Mouse (Mus musculus) bone marrow, adult 2 months (tissue): ENCODE results near the gene Nelfa. TPM values are rescaled to one million over a fixed set of nuclear protein-coding genes. Genes with fewer than 3 reads are reported as not detected.

Experiments
- H3K27ac ChIP-seq: fragments of 200-500 bp; 2 replicates; pipeline ENCODE4 v1.5.1; 2012; ENCODE audit warnings: low read depth, mild to moderate bottlenecking, control low read depth, inconsistent platforms, low read length; ENCODE audit not compliant: control insufficient read depth, poor library complexity, insufficient read depth
- H3K4me1 ChIP-seq: fragments of 200-500 bp; 2 replicates; pipeline ENCODE4 v1.6.1; 2011; ENCODE audit warnings: low read length; ENCODE audit not compliant: control insufficient read depth, insufficient read depth
- H3K4me3 ChIP-seq: fragments of 200-500 bp; replicated peaks from 2 replicates; pipeline ENCODE3; 2011; ENCODE audit warnings: mild to moderate bottlenecking, low read depth, low read length, control low read depth; ENCODE audit not compliant: control insufficient read depth
- CTCF ChIP-seq: fragments of 200-500 bp; IDR thresholded peaks from 2 replicates; pipeline ENCODE4 v1.5.1; 2011; ENCODE audit warnings: low read length, control low read depth; ENCODE audit not compliant: control insufficient read depth, insufficient read depth
- POLR2A ChIP-seq: fragments of 200-500 bp; IDR thresholded peaks from 2 replicates; pipeline ENCODE4 v1.6.1; 2011; ENCODE audit warnings: low read depth, mild to moderate bottlenecking, control low read depth, low read length, borderline replicate concordance; ENCODE audit not compliant: control insufficient read depth
- WGBS: fragments of 180-500 bp; shearing (Covaris S2); methylation state at CpG from one replicate; pipeline ENCODE4 v1.1.7; 2018; 5-methylcytosine and 5-hydroxymethylcytosine counted together
- polyA plus RNA-seq: library from polyadenylated mRNA; stranded (reverse); fragments of >200 nt; gene quantifications from 2 replicates; pipeline ENCODE4 v1.2.4, GENCODE M21; 2011; ENCODE audit warnings: low replicate concordance; ENCODE audit not compliant: missing spikeins, insufficient read depth, insufficient read length

Gene Nelfa
- polyA plus RNA-seq, 1 experiment: 14.6 TPM

DNA sequence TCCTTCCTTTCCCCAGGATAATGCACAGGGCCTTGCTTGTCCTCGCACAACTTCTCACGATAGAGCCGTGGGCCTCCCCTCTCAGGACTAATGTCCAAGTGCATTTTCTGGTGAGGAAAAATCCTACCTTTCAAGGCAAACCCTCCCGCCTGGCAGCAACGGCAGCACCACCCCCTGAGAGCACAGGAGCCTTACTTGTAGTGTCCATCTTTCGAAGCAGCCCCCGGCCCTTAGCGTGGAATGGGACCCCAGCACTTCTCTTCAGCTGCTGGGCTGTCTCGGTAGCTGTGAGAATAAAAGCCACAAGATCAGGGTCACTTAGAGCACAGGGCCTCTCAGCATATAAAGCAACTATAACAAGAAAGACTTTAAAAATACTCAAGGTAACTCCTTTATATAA, 33.0 kb downstream of the Nelfa start:
- TF ChIP-seq CTCF (no peak), POLR2A (no peak)
- WGBS: 95% methylated on average over 9 of the region's 9 CpGs
- H3K27ac ChIP-seq: no peak overlapping the region
- no peak overlapping the region for H3K4me3 ChIP-seq
- H3K4me1 ChIP-seq: no peaks in the 10 kb centered on the region

DNA sequence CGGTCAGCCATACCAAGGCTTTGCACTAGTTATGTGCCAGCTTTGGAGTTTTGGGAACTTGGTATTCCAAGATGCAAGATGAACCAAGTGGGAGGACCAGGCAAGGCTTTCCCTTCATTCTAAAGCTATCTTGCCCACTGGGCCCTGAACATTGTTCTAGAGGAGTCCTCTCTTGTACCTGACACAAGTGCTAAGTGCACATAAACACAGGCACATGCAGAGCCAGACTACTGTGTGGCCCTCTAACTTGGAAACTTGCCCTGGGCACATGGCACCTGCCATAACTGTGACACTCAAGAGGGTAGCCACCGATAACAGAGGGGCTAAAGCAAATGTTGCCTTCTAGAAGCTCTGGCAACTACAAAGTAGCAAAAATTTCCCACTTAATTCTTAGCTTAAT, 33.5 kb downstream of the Nelfa start:
- H3K4me1 ChIP-seq: no peaks in the 10 kb centered on the region
- TF ChIP-seq CTCF: no peak
- TF ChIP-seq POLR2A: no peak
- 88% methylated on average over 2 of the region's 2 CpGs for WGBS

DNA sequence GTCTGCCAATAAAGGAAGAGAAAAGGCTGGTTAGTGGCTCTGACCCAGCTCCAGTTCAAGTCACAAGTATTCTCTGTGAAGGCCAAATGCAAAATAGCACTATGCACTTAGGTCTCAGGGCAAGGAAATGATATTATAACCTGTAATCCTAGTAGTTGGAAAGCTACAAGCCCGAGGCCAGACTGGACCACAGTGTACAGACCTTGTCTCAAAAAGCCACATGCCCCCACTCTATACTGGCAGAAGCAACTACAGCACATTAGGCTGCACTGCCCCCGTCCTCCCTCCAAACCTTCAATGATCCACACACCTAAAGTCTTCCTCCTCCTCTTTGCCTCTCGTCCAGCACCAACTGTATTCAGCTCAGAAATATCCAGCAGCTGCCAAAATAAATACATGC, 34.9 kb downstream of the Nelfa start:
- H3K4me3 ChIP-seq: no peak overlapping the region
- no peak overlapping the region for H3K27ac ChIP-seq
- WGBS: 80% methylated on average over 3 of the region's 3 CpGs
- H3K4me1 ChIP-seq: no peaks in the 10 kb centered on the region
- TF ChIP-seq CTCF: no peak
- TF ChIP-seq POLR2A: no peak

More for the DNA sequence above, 33.5 kb downstream of the Nelfa start:
- Histone ChIP-seq H3K4me3 (no peak overlapping the region), H3K27ac (no peak overlapping the region)

DNA sequence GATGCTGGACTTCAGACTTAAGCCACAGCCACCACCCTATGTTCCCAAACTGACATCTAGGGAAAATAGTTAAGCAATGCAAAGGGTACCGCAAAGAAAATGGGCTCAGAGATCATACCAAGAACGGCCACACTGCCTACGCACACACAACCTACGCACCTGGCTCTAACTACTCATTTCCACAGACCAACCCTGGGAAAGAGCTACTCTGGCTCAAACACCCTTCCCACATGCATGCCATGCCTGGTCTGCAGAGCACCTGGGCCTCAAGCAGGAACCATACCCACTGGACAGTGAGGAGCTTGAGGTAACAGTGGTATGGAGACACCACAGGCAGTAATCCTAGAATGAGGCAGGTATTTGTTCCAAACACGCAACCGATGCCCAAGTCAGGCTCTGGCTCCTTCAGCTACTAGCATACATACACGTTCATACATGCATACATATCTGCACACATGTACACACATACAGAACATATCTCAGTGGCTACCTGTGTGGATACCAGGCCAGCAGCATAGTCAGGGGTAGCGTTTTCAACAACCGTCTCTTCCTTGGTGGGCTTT, 35.4 kb downstream of the Nelfa start:
- Histone ChIP-seq H3K4me3 (no peak overlapping the region), H3K4me1 (no peaks in the 10 kb centered on the region), H3K27ac (no peak overlapping the region)
- no peak for TF ChIP-seq CTCF
- TF ChIP-seq POLR2A: no peak
- WGBS: 98% methylated on average over 9 of the region's 9 CpGs

DNA sequence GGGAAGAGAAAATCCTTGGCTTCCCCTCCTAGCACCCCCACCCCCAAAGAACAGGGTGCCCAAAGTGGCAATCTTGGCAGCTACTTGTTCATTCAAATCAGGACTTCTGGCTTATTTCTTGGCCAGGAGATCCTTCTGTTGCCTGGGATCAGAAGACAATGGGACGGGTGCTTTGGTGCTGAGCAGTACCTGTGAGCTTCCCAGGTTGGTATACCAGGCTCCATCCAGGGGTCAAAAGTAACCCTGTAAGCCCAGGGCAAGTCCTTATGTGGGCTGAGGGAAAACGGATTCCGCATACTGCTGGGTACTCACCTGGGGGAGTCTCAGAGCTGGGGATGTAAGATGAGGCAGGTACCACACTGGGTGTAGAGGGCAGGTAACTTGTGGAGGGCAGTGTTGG, 36.1 kb downstream of the Nelfa start:
- 92% methylated on average over 3 of the region's 3 CpGs for WGBS
- H3K4me3 ChIP-seq: no peak overlapping the region
- H3K27ac ChIP-seq: no peak overlapping the region
- TF ChIP-seq POLR2A (no peak), CTCF (no peak)
- H3K4me1 ChIP-seq: no peaks in the 10 kb centered on the region

DNA sequence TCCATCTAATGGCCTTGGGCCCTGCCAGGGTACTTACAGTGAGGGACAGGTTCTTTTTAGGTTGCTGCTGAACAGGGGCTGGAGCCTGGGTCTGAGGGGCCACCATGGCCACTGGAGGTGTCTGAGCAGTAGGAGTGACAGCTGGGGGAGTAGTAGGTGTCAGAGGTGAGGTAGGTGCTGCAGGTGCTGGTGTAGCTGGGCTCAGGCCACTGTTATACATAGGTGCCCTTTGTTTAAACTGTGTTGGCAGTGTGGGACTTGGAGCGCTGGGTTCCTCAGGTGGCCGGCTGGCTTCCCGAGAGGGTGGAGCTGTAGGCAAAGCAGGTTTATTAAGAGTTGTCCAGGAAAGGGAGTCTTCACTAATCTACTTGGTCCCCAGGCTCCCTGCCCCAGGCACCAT, 37.0 kb downstream of the Nelfa start:
- 97% methylated on average over 3 of the region's 3 CpGs for WGBS
- Histone ChIP-seq H3K4me3 (no peak overlapping the region), H3K4me1 (no peaks in the 10 kb centered on the region), H3K27ac (no peak overlapping the region)
- TF ChIP-seq CTCF (no peak), POLR2A (no peak)

DNA sequence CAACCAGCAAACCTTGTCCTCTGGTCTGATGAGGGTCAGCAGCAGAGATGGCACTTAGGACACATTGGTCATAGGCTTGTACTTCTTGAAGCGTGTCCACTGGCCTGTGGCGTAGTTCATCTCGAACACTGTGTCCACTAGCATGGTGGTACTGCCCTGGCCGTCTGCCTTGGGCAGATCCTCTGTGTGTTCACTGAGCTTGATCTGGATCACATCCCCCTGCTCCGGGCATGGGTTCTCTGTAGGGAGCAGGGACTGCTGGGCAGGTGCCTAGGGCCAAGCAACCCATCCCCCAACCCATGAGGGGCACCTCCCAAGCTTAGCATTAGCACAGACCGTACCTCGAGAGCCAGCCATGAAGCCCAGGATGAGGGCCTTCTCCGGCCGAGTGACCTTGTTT, 37.5 kb downstream of the Nelfa start:
- Histone ChIP-seq H3K4me3 (no peak overlapping the region), H3K27ac (no peak overlapping the region), H3K4me1 (no peaks in the 10 kb centered on the region)
- 94% methylated on average over 9 of the region's 9 CpGs for WGBS
- TF ChIP-seq POLR2A (no peak), CTCF (no peak)

DNA sequence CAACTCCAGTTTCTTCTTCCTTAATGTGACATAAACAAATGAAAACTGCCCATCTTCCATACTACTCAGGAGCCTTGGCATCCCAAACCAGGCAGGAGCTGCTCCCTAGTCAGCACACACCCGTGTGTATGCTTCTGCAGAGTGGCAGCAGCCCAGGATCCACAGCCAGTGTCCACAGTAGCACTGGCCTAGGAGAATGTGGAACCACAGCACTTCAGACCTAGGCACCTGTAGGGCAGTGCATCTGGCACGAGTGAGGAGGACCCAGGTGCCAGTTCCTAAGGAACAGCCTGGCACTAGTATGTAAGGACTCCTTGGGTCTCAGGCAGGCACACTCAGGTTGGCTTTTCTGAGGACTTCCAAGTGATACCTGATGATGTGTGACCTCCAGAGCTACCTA, 39.1 kb downstream of the Nelfa start:
- 88% methylated on average over 2 of the region's 2 CpGs for WGBS
- Histone ChIP-seq H3K4me1 (no peaks in the 10 kb centered on the region), H3K27ac (no peak overlapping the region), H3K4me3 (no peak overlapping the region)
- no peak for TF ChIP-seq POLR2A
- no peak for TF ChIP-seq CTCF

DNA sequence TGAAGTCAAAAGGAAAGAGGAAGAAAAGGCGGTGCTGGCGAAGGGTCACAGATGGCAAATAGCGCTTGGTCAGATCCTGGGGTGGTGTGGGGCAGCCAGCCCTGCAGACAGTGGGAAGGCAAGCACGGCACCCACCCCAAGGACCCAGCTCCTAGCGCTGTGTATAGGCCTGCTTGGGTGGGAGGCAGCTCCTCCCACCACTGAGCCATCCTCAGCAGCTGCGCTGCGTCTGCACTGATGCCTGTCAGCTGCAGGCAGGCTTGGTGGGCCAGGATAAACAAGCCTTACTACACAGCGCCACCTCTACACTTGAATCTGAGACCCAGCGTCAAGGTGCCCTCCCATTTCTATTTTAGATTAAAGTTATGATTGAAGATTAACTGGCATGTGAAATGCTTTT, 41.1 kb downstream of the Nelfa start:
- Histone ChIP-seq H3K4me3 (no peak overlapping the region), H3K27ac (no peak overlapping the region), H3K4me1 (no peaks in the 10 kb centered on the region)
- TF ChIP-seq POLR2A: peak; percentile 15; the same call in 1 of the 2 replicates
- TF ChIP-seq CTCF: no peak
- WGBS: 90% methylated on average over 9 of the region's 9 CpGs
